Comparison of ENCODE assay signal across 12 mouse cellular contexts in the genomic region with DNA sequence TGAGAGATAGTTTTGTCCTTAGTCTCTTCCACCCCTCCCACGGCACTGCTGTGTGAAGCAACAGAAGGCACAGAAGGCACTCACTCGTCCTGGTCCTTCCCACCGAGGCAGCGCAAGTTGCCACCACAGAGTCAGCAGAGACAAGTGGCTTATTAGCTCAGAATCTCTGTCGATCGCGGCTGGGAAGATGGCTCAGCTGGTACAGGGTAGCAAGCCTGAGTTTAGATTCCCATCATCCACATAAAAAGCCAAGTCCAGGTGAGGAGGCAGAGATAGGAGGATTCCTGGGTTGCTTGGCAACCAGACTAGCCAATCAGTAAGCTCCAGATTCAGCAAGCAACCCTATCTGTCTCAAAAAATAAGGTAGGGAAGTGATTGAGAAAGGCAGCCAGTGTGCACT. TPM values are rescaled to one million over a fixed set of nuclear protein-coding genes. Genes with fewer than 3 reads are reported as not detected.
DNase-seq lines count a peak whose midpoint lies in the region.
"Had no signal": no experiment of that assay in that cellular context is flagged by ENCODE, and none has a peak within 500 bp of the region (broad histone marks: within the 10 kb centered on the region; RNA-seq: fewer than 3 reads in every experiment).

No protein-coding gene starts in this region.

- peak; percentile 57 for DNase-seq in layer of hippocampus, adult 11-12 months (ENCODE audit: low spot score)
- DNase-seq in layer of hippocampus, adult 9-10 months (ENCODE audit: low spot score), result no peak
- peak; percentile 68 for DNase-seq in R1 (ENCODE audit: low read depth, low spot score)
- peak; percentile 90 for DNase-seq in brain, adult 2 months (ENCODE audit: low read depth, low spot score)
- DNase-seq in left cerebral cortex, postnatal 25 days (ENCODE audit: low spot score in 2 of 2), result peak; percentile 55 to 76
- DNase-seq in thymus, postnatal 10 days (ENCODE audit: low spot score in 2 of 2), result no peak
- no peak for DNase-seq in retina, postnatal 1 day
- DNase-seq: adrenal gland, adult 2 months; cerebellum, adult 9-11 months; gastrocnemius, adult 2 months; lung, postnatal 4 days; spleen, adult 18-20 months had no signal

- intact Hi-C loops in left cerebral cortex, postnatal 25 days (cut with DNase I), result no loop called here

RNA-seq across cellular contexts. Expression of a gene that starts 55.0 kb away (rescaled TPM):
- 100 to 1,000 TPM; 233 to 234 TPM for total RNA-seq in left cerebral cortex, postnatal 25 days (2021)

Comparison
In these comparisons a context has a peak if more than half of its experiments do, and no peak if none do; other contexts are left out.
1. DNase-seq: peak in layer of hippocampus, adult 11-12 months (single experiment), R1 (single experiment), brain, adult 2 months (single experiment) and left cerebral cortex, postnatal 25 days (2 of 2); none in layer of hippocampus, adult 9-10 months (single experiment), thymus, postnatal 10 days (0 of 2) and retina, postnatal 1 day (single experiment).